Mouse (Mus musculus) brain, embryonic 14.5 days (tissue): ENCODE measurements around the gene Btg3.

Experiments used
- CTCF ChIP-seq: fragments of 200-500 bp; IDR thresholded peaks from 2 replicates; pipeline ENCODE4 v1.5.1; 2012; ENCODE audit warnings: inconsistent platforms, mild to moderate bottlenecking, moderate library complexity, borderline replicate concordance; ENCODE audit not compliant: insufficient read depth, insufficient read length; ENCODE audit errors: extremely low read depth
- POLR2A ChIP-seq: fragments of 200-500 bp; IDR thresholded peaks from 2 replicates; pipeline ENCODE4 v1.6.1; 2012; ENCODE audit warnings: mild to moderate bottlenecking, inconsistent platforms, borderline replicate concordance; ENCODE audit not compliant: poor library complexity, insufficient read depth, insufficient read length, severe bottlenecking; ENCODE audit errors: extremely low read depth

DNA sequence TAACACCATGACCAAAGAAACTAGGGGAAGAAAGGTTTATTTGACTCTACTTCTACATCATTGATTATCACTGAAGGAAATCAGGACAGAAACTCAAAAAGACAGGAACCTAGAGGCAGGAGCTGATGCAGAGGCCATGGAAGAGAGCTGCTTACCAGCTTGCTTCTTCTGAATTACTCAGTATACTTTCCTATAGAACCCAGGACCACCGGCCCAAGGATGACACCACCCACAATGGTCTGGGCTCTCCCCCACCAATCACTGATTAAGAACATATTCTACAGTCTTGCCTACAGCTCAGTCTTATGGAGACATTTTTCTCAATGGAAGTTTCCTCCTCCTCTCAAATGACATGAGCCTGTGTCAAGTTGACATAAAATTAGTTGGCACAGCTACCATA, 82.9 kb downstream of the Btg3 start:
- TF ChIP-seq POLR2A (no peak), CTCF (no peak)
